Mouse (Mus musculus) heart, embryonic 14.5 days (tissue): ENCODE results near the gene Cntln. TPM values are rescaled to one million over a fixed set of nuclear protein-coding genes. Genes with fewer than 3 reads are reported as not detected.

Experiments
- ATAC-seq: fragments of 200-750 bp; cut with Nextera tagmentation; 2 replicates; pipeline ENCODE4 v1.8.0; 2017; ENCODE audit warnings: low read depth, moderate TSS enrichment; ENCODE audit not compliant: insufficient number of reproducible peaks, insufficient read depth, low FRiP score
- H3K27ac ChIP-seq, 2 experiments: fragments of 200-500 bp in 1 of 2; fragments of 300-500 bp in 1 of 2; sonication (generic) in 1 of 2; replicated peaks in 1 of 2; 2 replicates each; pipeline ENCODE4 v1.5.1; 2012 to 2014; ENCODE audit warnings: low read depth in 2 of 2, low read length in 2 of 2, control low read depth in 1 of 2, mild to moderate bottlenecking in 1 of 2, mixed read lengths in 1 of 2; ENCODE audit not compliant: control insufficient read depth in 1 of 2, insufficient read depth in 1 of 2
- H3K27me3 ChIP-seq: fragments of 300-500 bp; sonication (generic); 2 replicates; pipeline ENCODE4 v1.6.1; 2014; ENCODE audit warnings: mild to moderate bottlenecking, low read length, control low read depth; ENCODE audit not compliant: control insufficient read depth, insufficient read depth
- H3K36me3 ChIP-seq: fragments of 300-500 bp; sonication (generic); 2 replicates; pipeline ENCODE4 v1.6.1; 2014; ENCODE audit warnings: mild to moderate bottlenecking, control low read depth, low read length, mixed read lengths; ENCODE audit not compliant: control insufficient read depth, insufficient read depth
- H3K4me1 ChIP-seq, 2 experiments: fragments of 200-500 bp in 1 of 2; fragments of 300-500 bp in 1 of 2; sonication (generic) in 1 of 2; 2 replicates each; pipeline ENCODE4 v1.6.1; 2012 to 2014; ENCODE audit warnings: low read length in 2 of 2, control low read depth in 1 of 2, mixed read lengths in 1 of 2; ENCODE audit not compliant: control insufficient read depth in 2 of 2, insufficient read depth in 2 of 2
- H3K4me2 ChIP-seq: fragments of 300-500 bp; sonication (generic); 2 replicates; pipeline ENCODE4 v1.6.1; 2014; ENCODE audit warnings: mild to moderate bottlenecking, low read length
- H3K4me3 ChIP-seq, 2 experiments: fragments of 200-500 bp in 1 of 2; fragments of 300-500 bp in 1 of 2; sonication (generic) in 1 of 2; 2 replicates each; pipeline ENCODE4 v1.5.1; 2012 to 2014; ENCODE audit warnings: low read length in 2 of 2, mild to moderate bottlenecking in 2 of 2, control low read depth in 1 of 2, low read depth in 1 of 2, moderate library complexity in 1 of 2; ENCODE audit not compliant: control insufficient read depth in 1 of 2, insufficient read depth in 1 of 2
- H3K9ac ChIP-seq: fragments of 300-500 bp; sonication (generic); 2 replicates; pipeline ENCODE4 v1.6.1; 2014; ENCODE audit warnings: mild to moderate bottlenecking, low read length
- H3K9me3 ChIP-seq: fragments of 300-500 bp; sonication (generic); 2 replicates; pipeline ENCODE4 v1.6.1; 2016; ENCODE audit warnings: low read length, control low read depth; ENCODE audit not compliant: control insufficient read depth
- WGBS: fragments of 180-500 bp; shearing (Covaris S2); extraction: QIAGEN DNeasy Blood & Tissue Kit; methylation state at CpG from one replicate; pipeline ENCODE4 v1.1.7; 2014; 5-methylcytosine and 5-hydroxymethylcytosine counted together
- polyA plus RNA-seq: library from polyadenylated mRNA; unstranded; fragments of >200 nt; fragmentation: Nextera tagmentation; extraction: Ambion mirVana; gene quantifications from 2 replicates; pipeline ENCODE4 v1.2.1, GENCODE M21; 2014

Cntln gene
- polyA plus RNA-seq, 1 experiment from 2014 or later = 7.0 TPM

GRCm38 (mm10) chr4:85049933-85050553 lies 165.9 kb downstream of the Cntln start:
- H3K27ac ChIP-seq = no peak overlapping the region
- H3K4me3 ChIP-seq = no peak overlapping the region
- H3K36me3 ChIP-seq = no peaks in the 10 kb centered on the region
- no peak overlapping the region for H3K4me2 ChIP-seq
- H3K27me3 ChIP-seq = no peaks in the 10 kb centered on the region
- ATAC-seq = no peak
- H3K9ac ChIP-seq = no peak overlapping the region
- H3K4me1 ChIP-seq = no peaks in the 10 kb centered on the region
- 68% methylated on average over 8 of the region's 8 CpGs for WGBS
- no peaks in the 10 kb centered on the region for H3K9me3 ChIP-seq

- WGBS = 71% methylated on average over 1 of the region's 1 CpGs
- Histone ChIP-seq H3K4me2 (no peak overlapping the region), H3K9me3 (no peaks in the 10 kb centered on the region), H3K27ac (no peak overlapping the region), H3K4me1 (no peaks in the 10 kb centered on the region), H3K27me3 (no peaks in the 10 kb centered on the region), H3K36me3 (no peaks in the 10 kb centered on the region), H3K4me3 (no peak overlapping the region), H3K9ac (no peak overlapping the region)
- ATAC-seq = no peak
These were observed 170.5 kb downstream of the Cntln start for GRCm38 (mm10) chr4:85054616-85055015.

GRCm38 (mm10) chr4:85059598-85059997 lies 175.5 kb downstream of the Cntln start:
- Histone ChIP-seq H3K27me3 (no peaks in the 10 kb centered on the region), H3K9me3 (no peaks in the 10 kb centered on the region), H3K36me3 (no peaks in the 10 kb centered on the region), H3K4me2 (no peak overlapping the region), H3K4me1 (no peaks in the 10 kb centered on the region), H3K27ac (no peak overlapping the region), H3K9ac (no peak overlapping the region), H3K4me3 (no peak overlapping the region)
- WGBS = 89% methylated on average over 2 of the region's 2 CpGs
- no peak for ATAC-seq

- WGBS = 64% methylated on average over 2 of the region's 2 CpGs
- H3K27ac ChIP-seq = no peak overlapping the region
- no peaks in the 10 kb centered on the region for H3K9me3 ChIP-seq
- no peak overlapping the region for H3K4me2 ChIP-seq
- H3K27me3 ChIP-seq = no peaks in the 10 kb centered on the region
- ATAC-seq = no peak
- no peak overlapping the region for H3K4me3 ChIP-seq
- H3K4me1 ChIP-seq = no peaks in the 10 kb centered on the region
- H3K9ac ChIP-seq = no peak overlapping the region
- no peaks in the 10 kb centered on the region for H3K36me3 ChIP-seq
These were observed 177.6 kb downstream of the Cntln start for GRCm38 (mm10) chr4:85061676-85062075.

GRCm38 (mm10) chr4:85096033-85096432 lies 211.9 kb downstream of the Cntln start:
- no peak for ATAC-seq
- H3K4me2 ChIP-seq = no peak overlapping the region
- no peak overlapping the region for H3K9ac ChIP-seq
- no peak overlapping the region for H3K4me3 ChIP-seq
- H3K36me3 ChIP-seq = 0 out of 2 replicates have a peak, but pooled peaks cover 4% of the 10 kb centered on the region
- H3K9me3 ChIP-seq = no peaks in the 10 kb centered on the region
- no peaks in the 10 kb centered on the region for H3K4me1 ChIP-seq
- WGBS = 82% methylated on average over 4 of the region's 4 CpGs
- H3K27me3 ChIP-seq = no peaks in the 10 kb centered on the region
- no peak overlapping the region for H3K27ac ChIP-seq

- no peak for ATAC-seq
- Histone ChIP-seq H3K4me3 (no peak overlapping the region), H3K9ac (no peak overlapping the region), H3K36me3 (0 out of 2 replicates have a peak, but pooled peaks cover 8% of the 10 kb centered on the region), H3K9me3 (no peaks in the 10 kb centered on the region), H3K4me2 (no peak overlapping the region), H3K27me3 (no peaks in the 10 kb centered on the region), H3K27ac (no peak overlapping the region), H3K4me1 (no peaks in the 10 kb centered on the region)
- WGBS = 15% methylated on average over 7 of the region's 7 CpGs
These were observed 212.6 kb downstream of the Cntln start for GRCm38 (mm10) chr4:85096682-85097081.

- no peak for ATAC-seq
- Histone ChIP-seq H3K27me3 (no peaks in the 10 kb centered on the region), H3K4me2 (no peak overlapping the region), H3K9ac (no peak overlapping the region), H3K36me3 (0 out of 2 replicates have a peak, but pooled peaks cover 11% of the 10 kb centered on the region), H3K4me3 (no peak overlapping the region), H3K9me3 (no peaks in the 10 kb centered on the region), H3K27ac (no peak overlapping the region), H3K4me1 (no peaks in the 10 kb centered on the region)
- WGBS = 86% methylated on average over 4 of the region's 4 CpGs
These were observed 218.1 kb downstream of the Cntln start for GRCm38 (mm10) chr4:85102168-85102567.

- Histone ChIP-seq H3K9ac (no peak overlapping the region), H3K4me3 (no peak overlapping the region), H3K4me1 (no peaks in the 10 kb centered on the region), H3K36me3 (0 out of 2 replicates have a peak, but pooled peaks cover 6% of the 10 kb centered on the region), H3K27ac (no peak overlapping the region), H3K4me2 (no peak overlapping the region), H3K27me3 (no peaks in the 10 kb centered on the region), H3K9me3 (no peaks in the 10 kb centered on the region)
- WGBS = 62% methylated on average over 1 of the region's 1 CpGs
- ATAC-seq = no peak
These were observed 222.3 kb downstream of the Cntln start for GRCm38 (mm10) chr4:85106416-85106815.
